Mouse (Mus musculus): ENCODE data around the gene Supt3. TPM values are rescaled to one million over a fixed set of nuclear protein-coding genes. Genes with fewer than 3 reads are reported as not detected.

The Supt3 gene
- 22.3 and 23.7 TPM in 2 replicates for polyA plus RNA-seq (2016; fragmentation: Nextera tagmentation; extraction: Ambion mirVana)

GRCm38 (mm10) chr17:44776738-44777270 lies at the start of gene Supt3:
TSS of gene Supt3 (plus strand) at chr17:44777152.
- DNase-seq (ENCODE audit: low spot score) = peak; percentile 96
- H3K27me3 ChIP-seq (ENCODE audit: insufficient read depth, poor library complexity, severe bottlenecking) = no peaks in the 10 kb centered on the region
- peak within 1 kb of the TSS; percentile 94 for H3K4me3 ChIP-seq
- H3K4me1 ChIP-seq (replicated peaks) = peaks cover 18% of the 10 kb centered on the region
- H3K27ac ChIP-seq = peak within 1 kb of the TSS; percentile 99
- no peaks in the 10 kb centered on the region for H3K9me3 ChIP-seq
- no peaks in the 10 kb centered on the region for H3K36me3 ChIP-seq
- WGBS = under 1% methylated on average over 40 of the region's 40 CpGs

DNA sequence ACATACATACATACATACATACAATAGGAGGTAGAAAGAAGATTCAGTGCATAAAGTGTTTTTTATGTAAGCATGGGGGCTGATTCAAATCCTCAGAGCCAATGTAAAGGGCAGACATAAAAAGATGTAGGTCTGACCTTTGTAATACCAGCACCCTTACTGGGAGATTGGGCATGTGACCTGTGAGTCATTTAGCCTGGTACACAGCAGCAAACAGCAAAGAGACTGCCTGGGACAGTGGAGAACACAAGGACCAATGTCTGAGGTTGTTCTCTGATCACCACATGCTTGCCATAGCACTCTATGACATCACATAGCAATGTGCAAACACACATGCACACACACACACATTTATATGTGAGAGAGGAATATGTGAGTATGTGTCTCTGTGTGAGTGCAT lies 49.3 kb upstream of the Supt3 start:
- Histone ChIP-seq H3K9me3 (no peaks in the 10 kb centered on the region), H3K4me1 (replicated peaks) (no peaks in the 10 kb centered on the region), H3K27me3 (ENCODE audit: insufficient read depth, poor library complexity, severe bottlenecking) (peaks cover 47% of the 10 kb centered on the region), H3K4me3 (no peak overlapping the region), H3K36me3 (no peaks in the 10 kb centered on the region), H3K27ac (no peak overlapping the region)
- no peak for DNase-seq (ENCODE audit: low spot score)

DNA sequence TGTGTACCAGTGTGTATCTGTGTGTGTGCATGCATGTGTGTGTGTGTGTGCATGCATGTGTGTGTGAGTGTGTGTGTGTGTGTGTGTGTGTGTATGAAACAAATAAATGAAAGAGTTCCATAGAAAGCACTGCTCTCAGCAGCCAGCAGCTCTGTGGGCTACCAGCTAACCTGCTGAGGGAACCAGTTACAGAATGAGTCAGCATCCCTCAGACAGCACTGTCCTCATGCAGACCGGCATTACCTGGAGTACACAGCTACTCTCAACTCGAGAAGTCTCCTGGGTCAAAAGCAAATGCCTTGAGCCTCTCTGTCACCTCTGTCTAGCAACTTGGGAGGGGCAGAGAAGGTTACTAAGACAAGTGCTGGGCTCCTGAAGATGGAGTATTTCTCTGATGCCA lies 48.5 kb upstream of the Supt3 start:
- Histone ChIP-seq H3K9me3 (no peaks in the 10 kb centered on the region), H3K4me1 (replicated peaks) (peaks cover 1% of the 10 kb centered on the region; the same call in 1 of the 2 replicates), H3K36me3 (no peaks in the 10 kb centered on the region), H3K4me3 (no peak overlapping the region), H3K27ac (no peak overlapping the region), H3K27me3 (ENCODE audit: insufficient read depth, poor library complexity, severe bottlenecking) (peaks cover 55% of the 10 kb centered on the region)
- no peak for DNase-seq (ENCODE audit: low spot score)
- 52% methylated on average over 2 of the region's 2 CpGs for WGBS

GRCm38 (mm10) chr17:44733544-44734310 lies 43.2 kb upstream of the Supt3 start:
- no peaks in the 10 kb centered on the region for H3K9me3 ChIP-seq
- H3K36me3 ChIP-seq = no peaks in the 10 kb centered on the region
- peaks cover 46% of the 10 kb centered on the region for H3K4me1 ChIP-seq (replicated peaks)
- H3K4me3 ChIP-seq = peak overlapping the region; percentile 70
- peak; percentile 49 for DNase-seq (ENCODE audit: low spot score)
- H3K27me3 ChIP-seq (ENCODE audit: insufficient read depth, poor library complexity, severe bottlenecking) = peaks cover 97% of the 10 kb centered on the region
- 1% methylated on average over 23 of the region's 23 CpGs for WGBS
- H3K27ac ChIP-seq = no peak overlapping the region

DNA sequence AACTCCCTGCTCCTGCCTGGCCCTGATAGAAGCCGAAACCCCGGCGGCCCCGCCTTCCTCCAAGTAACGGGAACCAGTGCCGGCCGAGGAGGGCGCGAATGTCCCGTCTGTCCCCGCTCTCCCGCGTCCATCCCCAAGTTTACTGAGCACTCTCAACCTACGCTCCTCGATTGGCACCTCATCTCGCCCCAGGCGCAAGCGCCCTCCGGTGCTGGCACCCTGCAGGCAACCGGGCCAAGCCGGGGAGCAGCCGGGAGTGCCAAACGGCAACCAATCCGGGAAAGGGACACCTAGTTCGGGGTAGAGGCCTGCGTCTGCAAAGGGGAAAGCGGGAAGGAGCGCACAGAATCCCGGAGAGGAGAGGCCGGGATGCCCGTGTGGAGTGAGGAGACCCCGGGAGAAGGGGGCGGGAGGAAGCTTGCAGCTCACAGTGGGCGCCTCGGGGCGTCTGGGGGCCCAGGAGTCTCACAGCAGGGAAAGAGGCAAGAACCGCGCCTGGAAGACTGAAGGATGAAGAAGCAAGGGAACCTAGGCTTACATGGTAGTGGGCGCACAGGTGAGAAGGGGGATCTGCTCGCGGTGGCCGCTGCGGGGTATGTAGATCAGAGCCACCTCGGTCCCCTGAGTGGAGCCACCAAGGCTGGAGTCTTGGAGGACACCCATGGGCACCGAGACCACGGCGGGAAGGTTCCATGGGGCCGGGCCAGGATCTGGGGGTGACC lies 42.3 kb upstream of the Supt3 start:
- no peaks in the 10 kb centered on the region for H3K36me3 ChIP-seq
- peaks cover 100% of the 10 kb centered on the region for H3K27me3 ChIP-seq (ENCODE audit: insufficient read depth, poor library complexity, severe bottlenecking)
- H3K4me1 ChIP-seq (replicated peaks) = peaks cover 46% of the 10 kb centered on the region
- peak overlapping the region; percentile 29; the same call in 1 of the 2 replicates for H3K27ac ChIP-seq
- under 1% methylated on average over 48 of the region's 48 CpGs for WGBS
- peak; percentile 64 for DNase-seq (ENCODE audit: low spot score)
- H3K9me3 ChIP-seq = no peaks in the 10 kb centered on the region
- H3K4me3 ChIP-seq = peak overlapping the region; percentile 70

DNA sequence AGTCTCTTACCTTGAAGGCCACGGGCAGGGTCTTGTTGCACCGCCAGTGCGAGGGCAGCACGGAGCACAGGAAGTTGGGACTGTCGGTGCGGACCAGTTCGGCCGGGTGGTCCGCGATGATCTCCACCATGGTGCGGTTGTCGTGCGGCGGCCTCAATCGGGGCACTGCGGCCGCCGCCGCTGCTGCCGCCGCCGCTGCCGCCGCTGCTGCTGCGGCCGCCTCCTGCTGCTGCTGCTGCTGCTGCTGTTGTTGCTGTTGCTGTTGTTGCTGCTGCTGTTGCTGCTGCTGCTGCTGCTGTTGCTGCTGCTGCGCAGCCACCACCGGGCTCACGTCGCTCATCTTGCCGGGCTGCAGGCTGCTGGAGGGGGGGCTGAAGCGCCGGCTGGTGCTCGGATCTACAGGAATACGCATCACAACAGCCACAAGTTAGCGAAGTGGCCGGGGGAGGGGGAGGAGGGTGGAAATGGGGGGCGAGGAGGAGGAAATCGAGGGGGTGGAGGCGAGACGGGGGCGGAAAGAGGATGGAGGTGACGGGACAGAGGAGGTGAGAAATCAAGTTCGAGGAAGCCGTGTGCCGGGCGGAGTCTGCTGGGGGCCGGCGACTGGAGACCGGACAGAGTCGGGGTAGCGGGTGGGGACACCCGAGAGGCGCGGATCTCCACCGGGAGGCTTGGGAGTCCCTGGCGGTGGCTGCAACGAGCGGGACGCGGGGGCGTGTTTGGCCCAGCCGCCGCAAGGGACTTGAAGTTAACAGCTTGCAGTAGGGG lies 41.5 kb upstream of the Supt3 start:
- peaks cover 46% of the 10 kb centered on the region for H3K4me1 ChIP-seq (replicated peaks)
- peaks cover 100% of the 10 kb centered on the region for H3K27me3 ChIP-seq (ENCODE audit: insufficient read depth, poor library complexity, severe bottlenecking)
- peak overlapping the region; percentile 70 for H3K4me3 ChIP-seq
- no peaks in the 10 kb centered on the region for H3K9me3 ChIP-seq
- DNase-seq (ENCODE audit: low spot score) = peak; percentile 72
- H3K36me3 ChIP-seq = no peaks in the 10 kb centered on the region
- H3K27ac ChIP-seq = peak overlapping the region; percentile 83
- WGBS = under 1% methylated on average over 64 of the region's 64 CpGs

DNA sequence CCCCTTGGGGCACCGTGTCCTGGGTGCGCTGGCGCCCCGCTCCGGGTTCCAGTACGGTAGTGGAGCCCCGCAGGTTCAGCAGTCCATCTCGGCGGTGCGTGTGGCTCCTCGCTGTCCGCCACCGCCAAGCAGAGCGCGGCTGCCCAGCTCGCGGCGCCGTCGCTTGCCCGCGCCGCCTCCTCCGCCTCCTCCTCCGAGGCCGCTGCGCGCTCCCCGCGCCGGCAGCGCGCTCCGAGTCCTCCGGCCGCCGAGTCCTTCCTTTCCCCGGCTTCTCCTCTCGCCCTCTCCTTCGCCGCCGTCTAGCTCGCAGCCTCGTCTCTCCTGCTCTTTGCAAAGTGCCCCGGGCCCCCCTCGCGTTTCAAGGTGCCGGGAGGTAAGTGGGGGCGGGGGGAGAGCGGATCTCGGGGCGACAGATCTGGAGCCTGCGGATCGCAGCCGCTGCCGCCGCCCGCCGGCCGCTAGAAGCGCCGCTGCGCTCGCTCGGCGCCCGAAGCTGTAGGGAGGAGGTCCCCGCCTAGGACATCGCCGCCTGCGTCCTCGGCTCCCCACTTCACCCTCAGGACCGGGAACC lies 40.9 kb upstream of the Supt3 start:
- peak; percentile 82 for DNase-seq (ENCODE audit: low spot score)
- Histone ChIP-seq H3K4me3 (peak overlapping the region; percentile 70), H3K9me3 (no peaks in the 10 kb centered on the region), H3K27me3 (ENCODE audit: insufficient read depth, poor library complexity, severe bottlenecking) (peaks cover 100% of the 10 kb centered on the region), H3K27ac (peak overlapping the region; percentile 83), H3K36me3 (no peaks in the 10 kb centered on the region), H3K4me1 (replicated peaks) (peaks cover 46% of the 10 kb centered on the region)
- under 1% methylated on average over 71 of the region's 73 CpGs for WGBS

GRCm38 (mm10) chr17:44737275-44738120 lies 39.5 kb upstream of the Supt3 start:
- DNase-seq (ENCODE audit: low spot score) = peak; percentile 52
- H3K27me3 ChIP-seq (ENCODE audit: insufficient read depth, poor library complexity, severe bottlenecking) = peaks cover 87% of the 10 kb centered on the region
- H3K36me3 ChIP-seq = no peaks in the 10 kb centered on the region
- H3K4me3 ChIP-seq = peak overlapping the region; percentile 32
- no peaks in the 10 kb centered on the region for H3K9me3 ChIP-seq
- WGBS = under 1% methylated on average over 33 of the region's 33 CpGs
- H3K27ac ChIP-seq = no peak overlapping the region
- H3K4me1 ChIP-seq (replicated peaks) = peaks cover 46% of the 10 kb centered on the region

GRCm38 (mm10) chr17:44738121-44738637 lies 38.8 kb upstream of the Supt3 start:
- Histone ChIP-seq H3K4me1 (replicated peaks) (peaks cover 46% of the 10 kb centered on the region), H3K4me3 (peak overlapping the region; percentile 32), H3K27me3 (ENCODE audit: insufficient read depth, poor library complexity, severe bottlenecking) (peaks cover 80% of the 10 kb centered on the region), H3K9me3 (no peaks in the 10 kb centered on the region), H3K36me3 (no peaks in the 10 kb centered on the region), H3K27ac (no peak overlapping the region)
- WGBS = 2% methylated on average over 22 of the region's 22 CpGs
- peak; percentile 26 for DNase-seq (ENCODE audit: low spot score)

DNA sequence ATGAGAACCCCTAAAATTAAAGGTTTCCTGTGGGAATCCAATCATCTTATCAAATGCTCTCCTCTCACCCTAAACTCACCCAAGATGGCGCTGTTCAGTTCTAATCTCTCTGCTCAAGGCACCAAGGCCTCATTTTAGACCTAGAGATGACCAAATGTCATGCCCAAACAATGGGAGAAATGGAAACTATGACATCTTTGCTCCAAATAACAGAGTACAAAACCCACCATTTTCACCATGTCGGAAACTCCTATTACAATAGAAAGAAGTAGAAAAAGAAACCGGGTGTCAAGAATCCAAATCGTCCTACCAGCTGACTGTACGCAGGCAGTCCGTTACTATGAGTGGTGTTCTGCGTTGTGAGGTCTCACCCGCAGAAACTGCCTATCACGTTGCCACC lies 34.7 kb upstream of the Supt3 start:
- Histone ChIP-seq H3K36me3 (no peaks in the 10 kb centered on the region), H3K4me1 (replicated peaks) (peaks cover 14% of the 10 kb centered on the region), H3K4me3 (no peak overlapping the region), H3K9me3 (no peaks in the 10 kb centered on the region), H3K27ac (no peak overlapping the region), H3K27me3 (ENCODE audit: insufficient read depth, poor library complexity, severe bottlenecking) (peaks cover 40% of the 10 kb centered on the region)
- no peak for DNase-seq (ENCODE audit: low spot score)
- WGBS = 83% methylated on average over 9 of the region's 9 CpGs

- H3K36me3 ChIP-seq = no peaks in the 10 kb centered on the region
- H3K9me3 ChIP-seq = no peaks in the 10 kb centered on the region
- no peaks in the 10 kb centered on the region for H3K4me1 ChIP-seq (replicated peaks)
- no peak overlapping the region for H3K4me3 ChIP-seq
- DNase-seq (ENCODE audit: low spot score) = no peak
- H3K27me3 ChIP-seq (ENCODE audit: insufficient read depth, poor library complexity, severe bottlenecking) = peaks cover 24% of the 10 kb centered on the region
- no peak overlapping the region for H3K27ac ChIP-seq
- 55% methylated on average over 3 of the region's 3 CpGs for WGBS
Observed at GRCm38 (mm10) chr17:44743780-44744179, 33.2 kb upstream of the Supt3 start.

All from hindbrain, embryonic 10.5 days (tissue).